Mouse (Mus musculus): Measurements from ENCODE around the gene Macrod1. TPM values are rescaled to one million over a fixed set of nuclear protein-coding genes. Genes with fewer than 3 reads are reported as not detected.

Macrod1 gene
- 1.6 and 22.1 TPM in 2 replicates for polyA plus RNA-seq (2021; fragmentation: Nextera tagmentation)
- long read RNA-seq, experiment 1, partial matches to known transcripts, result 0 of 83 reads
- long read RNA-seq, experiment 1, other reads (novel, unspliced or antisense), result 83 of 83 reads
- long read RNA-seq, experiment 2, partial matches to known transcripts, result 1 of 110 reads
- long read RNA-seq, experiment 2, other reads (novel, unspliced or antisense), result 109 of 110 reads

DNA sequence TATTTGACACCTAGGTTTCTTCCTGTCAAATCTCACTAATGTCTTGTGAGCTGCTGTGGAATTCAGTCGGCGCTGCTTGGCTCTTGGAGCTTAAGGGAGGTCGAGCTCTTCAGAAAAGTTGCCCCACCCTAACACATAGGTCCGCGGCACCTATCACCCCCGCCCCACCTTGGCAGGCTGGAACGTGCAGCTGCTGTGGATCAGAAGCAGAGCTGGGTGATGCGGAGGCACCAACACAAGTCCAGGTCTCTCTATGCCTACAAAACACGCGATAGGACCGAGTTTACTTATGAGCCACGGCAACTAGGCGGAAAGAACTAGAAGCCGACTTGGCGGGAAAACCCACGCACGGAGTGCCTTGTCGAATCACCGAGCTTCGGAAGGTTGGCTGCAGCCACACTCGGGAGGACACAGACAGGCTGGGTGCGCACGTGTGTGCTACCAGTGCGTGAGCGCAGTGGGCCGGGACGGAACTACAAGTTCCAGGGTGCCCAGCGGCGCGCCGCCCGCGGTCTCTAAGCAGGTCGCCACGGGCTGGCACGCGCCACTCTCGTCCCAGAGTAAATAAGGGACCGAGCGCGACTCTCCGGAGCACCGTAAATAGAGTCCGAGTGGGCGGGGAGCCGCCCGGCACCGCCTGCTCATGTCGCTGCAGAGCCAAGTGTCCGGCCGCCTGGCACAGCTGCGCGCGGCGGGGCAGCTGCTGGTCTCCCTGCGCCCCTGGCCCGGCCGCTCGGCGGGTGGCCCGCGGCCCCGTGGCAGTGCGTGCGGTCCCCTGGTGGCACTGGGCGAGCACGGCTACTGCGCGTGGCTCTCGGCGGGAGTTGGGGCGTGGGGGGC lies at the start of gene Macrod1:
Gene Macrod1, plus strand, starts transcription at position 563 of the 840 bp plus-strand sequence.

DNA sequence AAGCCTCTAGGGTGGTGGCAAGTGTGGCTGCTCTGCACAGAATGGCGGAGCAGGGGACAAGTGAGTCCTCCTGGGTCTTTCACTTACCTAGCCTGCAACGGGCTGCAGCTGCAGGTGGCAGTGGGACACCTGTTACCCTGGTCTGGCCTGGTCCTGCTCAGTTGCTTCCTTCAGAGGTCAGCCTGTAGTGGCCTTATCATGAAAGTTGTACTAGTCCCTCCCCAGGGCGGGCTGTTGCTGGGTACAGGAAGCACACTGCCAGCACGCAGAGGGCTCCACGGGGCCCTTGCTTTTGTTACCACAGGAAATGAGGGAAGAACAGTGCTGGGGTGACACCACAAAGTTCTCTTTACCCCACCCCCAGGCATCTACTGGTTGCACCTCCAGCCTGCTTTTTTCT lies 37.4 kb upstream of the Macrod1 start, which contains the start of gene Fermt3:
Gene Fermt3, minus strand, starts transcription at position 279 of the 400 bp plus-strand sequence.

DNA sequence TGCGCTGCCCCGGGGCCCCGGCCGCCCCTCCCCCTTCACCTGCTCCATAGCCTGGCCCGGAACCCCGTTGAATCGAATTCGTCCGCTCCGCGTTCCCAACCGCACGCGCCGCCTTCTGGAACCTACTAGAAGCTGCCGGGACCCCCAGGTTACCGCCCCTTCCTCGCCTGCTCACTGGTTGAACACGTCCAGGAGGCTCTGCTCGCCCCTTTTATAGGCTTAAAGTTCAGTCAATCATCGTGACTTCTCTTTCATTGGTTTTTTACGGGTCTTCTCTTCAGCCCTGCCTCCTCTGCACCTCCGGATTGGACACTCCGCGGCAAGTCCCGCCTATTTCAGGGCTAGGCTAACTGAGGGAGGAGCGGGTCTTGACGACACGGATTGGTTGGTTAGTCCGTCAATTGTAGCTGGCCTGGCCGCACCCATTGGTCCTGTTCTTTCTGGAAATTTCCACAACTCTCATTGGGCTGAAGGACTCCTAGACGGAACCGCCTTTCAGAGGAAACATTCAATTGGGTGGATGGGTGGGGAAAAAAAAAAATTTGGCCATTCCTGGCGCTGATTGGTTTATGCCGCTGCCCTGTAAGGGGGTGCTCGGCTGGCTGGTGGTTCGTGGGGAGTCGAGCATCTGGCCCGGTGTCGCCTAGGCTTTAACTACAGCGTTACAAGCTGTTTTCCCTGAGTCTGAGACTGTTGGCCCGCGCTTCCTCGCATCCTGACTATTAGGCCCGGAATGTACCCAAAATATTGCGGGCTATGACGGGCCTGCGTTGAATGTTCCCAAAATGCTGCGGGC lies 16.6 kb upstream of the Macrod1 start, which contains the start of gene Stip1:
Gene Stip1, minus strand, starts transcription at position 127 of the 796 bp plus-strand sequence.

DNA sequence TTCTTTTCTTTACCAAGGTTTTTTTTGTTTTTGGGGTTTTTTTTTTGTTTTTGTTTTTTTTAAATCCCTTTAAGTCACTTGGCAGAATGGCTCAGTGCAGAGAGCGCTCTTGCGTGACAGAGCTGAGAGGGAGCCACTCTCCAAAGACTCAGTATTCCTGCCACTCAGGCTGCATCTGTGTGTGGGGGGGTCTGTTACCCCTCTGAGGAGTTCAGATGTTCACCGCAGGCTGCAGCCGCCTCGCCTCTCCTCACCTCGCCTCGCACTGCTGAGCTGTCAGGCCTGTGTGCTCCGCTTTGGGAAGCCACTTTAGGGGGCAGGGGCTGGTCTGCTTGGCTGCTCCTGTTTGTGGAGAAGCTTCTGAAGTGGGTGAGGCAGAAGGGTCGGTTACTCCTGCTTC lies 48.9 kb downstream of the Macrod1 start, which contains the start of gene Flrt1:
Gene Flrt1, minus strand, starts transcription at position 186 of the 400 bp plus-strand sequence.

DNA sequence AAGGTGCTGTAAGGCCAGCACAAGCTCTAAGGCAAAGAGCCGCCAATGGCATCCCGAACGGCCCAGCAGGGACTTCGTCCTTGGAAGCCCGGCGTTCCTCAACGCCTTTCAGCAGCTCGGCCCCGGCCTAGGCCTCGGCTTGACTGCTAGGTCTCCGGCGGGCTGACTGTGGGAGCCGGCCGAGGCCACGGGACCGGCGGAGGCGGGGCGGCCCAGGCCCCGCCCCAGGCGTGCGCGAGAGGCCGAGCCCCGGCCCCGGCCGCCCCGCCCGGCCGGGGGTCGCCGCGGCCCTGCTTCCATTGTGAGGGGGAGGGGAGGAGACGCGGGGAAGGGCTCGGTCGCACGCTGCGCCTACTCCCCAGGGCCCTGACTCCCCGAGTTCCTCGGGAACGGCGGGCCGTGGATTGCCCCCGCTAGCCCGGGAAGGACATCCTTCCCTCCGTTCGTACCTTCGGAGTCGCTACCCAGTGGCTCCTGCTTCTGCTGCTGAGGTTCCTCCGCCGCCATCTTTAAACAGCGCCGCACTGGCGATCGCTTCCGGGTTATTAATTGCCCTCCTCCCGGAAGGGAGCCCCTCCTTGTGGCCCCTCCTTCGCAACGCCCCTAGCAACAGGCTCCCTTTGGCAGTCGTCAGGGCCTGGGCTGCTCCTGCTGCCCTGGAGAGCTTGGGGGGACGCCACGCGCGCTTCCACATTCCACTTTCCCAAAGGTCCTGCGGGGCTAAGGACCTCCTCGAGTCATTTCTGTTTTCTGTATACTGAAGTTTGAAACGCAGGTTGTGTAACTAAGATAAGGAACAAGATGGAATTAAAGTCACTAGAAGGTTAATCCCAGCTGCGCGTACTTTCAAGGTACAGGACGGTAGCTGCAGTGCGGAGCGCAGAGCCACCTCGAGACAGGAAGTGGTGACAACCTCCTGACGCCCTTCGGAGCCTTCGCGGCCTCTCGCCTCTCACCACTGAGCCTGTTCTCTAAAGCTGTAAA lies 149.4 kb downstream of the Macrod1 start, which contains the start of gene Otub1:
Gene Otub1, minus strand, starts transcription at position 564 of the 984 bp plus-strand sequence.

DNA sequence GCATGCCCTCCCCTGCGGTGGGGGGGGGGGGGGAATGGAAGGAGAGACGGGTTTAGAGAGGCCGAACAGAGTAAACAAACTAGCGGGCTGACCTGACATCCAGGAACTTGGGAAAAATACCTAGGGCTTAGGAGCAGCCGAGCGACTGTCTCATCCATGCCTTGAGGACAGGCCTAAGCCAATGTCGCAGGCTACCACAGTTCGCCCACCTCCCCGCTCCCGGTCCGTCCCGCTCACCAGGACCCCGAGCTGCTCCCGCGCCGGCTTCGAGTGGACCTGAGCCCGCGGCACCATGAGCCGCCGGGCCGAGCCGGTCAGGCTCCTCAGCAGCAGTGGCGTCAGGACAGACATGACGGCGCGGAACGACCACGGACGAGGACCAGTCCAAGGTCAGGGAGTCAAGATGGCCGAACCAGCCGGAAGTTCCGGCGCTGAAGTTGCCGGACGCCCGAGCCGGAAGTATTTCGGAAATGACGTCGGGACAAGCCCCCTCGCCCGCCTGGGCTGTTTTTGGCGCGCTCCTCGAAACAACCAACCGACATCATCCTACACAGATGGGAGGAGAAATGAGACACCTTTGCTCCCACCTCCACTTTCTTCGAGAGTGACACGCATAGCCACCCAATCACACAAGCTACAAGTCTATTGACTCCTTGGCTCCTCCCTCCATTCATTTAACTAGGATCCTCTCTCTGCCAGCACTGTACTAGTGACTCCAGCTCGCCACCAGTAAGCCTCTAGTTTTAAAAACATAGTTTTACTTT lies 160.7 kb downstream of the Macrod1 start, which contains the start of gene Cox8a:
Gene Cox8a, minus strand, starts transcription at position 455 of the 764 bp plus-strand sequence.

DNA sequence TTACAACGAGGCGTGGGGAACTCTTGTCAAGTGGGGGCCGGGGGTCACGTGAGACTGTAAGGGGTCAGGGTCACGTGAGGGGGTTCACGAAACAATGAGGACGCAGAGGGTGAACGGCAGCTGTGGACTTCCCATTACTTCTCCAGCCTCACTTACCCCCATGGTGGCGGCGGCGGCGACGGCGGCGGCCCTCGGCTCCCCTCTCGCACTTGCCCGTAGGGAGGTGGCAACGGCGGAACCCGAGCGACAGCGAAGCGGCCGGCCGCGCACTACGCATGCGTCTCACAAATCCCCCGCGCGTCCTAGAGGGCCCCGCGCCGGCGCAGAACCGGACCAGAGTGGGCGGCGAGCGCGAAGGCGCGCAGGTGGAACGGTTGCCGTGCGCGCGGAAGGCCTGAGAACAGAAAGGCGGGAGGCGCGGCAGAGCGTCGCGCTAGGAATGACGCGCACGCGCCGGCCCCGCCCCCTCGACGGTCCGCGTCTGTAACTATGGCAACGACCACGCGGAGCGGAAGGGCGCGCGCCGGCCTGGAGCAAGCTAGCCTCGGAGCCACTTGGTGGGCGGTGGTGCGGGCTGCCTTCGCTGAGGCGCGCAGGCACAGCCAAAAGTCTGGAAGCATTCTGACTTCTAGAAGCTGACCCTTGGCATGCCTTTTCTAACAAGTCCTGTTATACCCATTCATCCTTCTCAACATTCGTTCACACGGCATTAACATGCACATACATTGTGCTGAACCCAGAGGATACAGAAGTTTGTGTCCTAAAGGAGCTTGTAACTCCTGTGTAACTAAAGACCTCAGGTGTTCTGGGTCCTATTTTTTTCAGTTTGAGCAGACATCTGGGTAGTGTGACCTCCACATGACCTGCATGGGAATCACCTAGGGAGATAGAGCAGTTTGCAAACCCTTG lies 184.4 kb downstream of the Macrod1 start, which contains the start of gene Naa40:
Gene Naa40, minus strand, starts transcription at position 402 of the 909 bp plus-strand sequence.

Other genes starting within 250 kb of the Macrod1 start
- gene Rps6ka4, start 216.2 kb upstream of the Macrod1 start, polyA plus RNA-seq (2021; fragmentation: Nextera tagmentation), result 29.2 and 33.4 TPM in 2 replicates
- gene Ccdc88b, start 198.6 kb upstream of the Macrod1 start, polyA plus RNA-seq (2021; fragmentation: Nextera tagmentation), result 0.15 and 0.80 TPM in 2 replicates
- 130 and 131 TPM in 2 replicates for gene Trmt112, start 147.1 kb upstream of the Macrod1 start, polyA plus RNA-seq (2021; fragmentation: Nextera tagmentation)
- gene Prdx5, start 146.7 kb upstream of the Macrod1 start, polyA plus RNA-seq (2021; fragmentation: Nextera tagmentation), result 727 and 767 TPM in 2 replicates
- 4.4 and 13.7 TPM in 2 replicates for gene Esrra, start 135.0 kb upstream of the Macrod1 start, polyA plus RNA-seq (2021; fragmentation: Nextera tagmentation)
- 7.9 and 8.4 TPM in 2 replicates for gene Catsperz, start 131.4 kb upstream of the Macrod1 start, polyA plus RNA-seq (2021; fragmentation: Nextera tagmentation)
- gene Kcnk4, start 122.3 kb upstream of the Macrod1 start, polyA plus RNA-seq (2021; fragmentation: Nextera tagmentation), result 22.0 and 22.1 TPM in 2 replicates
- 53.8 and 57.4 TPM in 2 replicates for gene Bad, start 114.9 kb upstream of the Macrod1 start, polyA plus RNA-seq (2021; fragmentation: Nextera tagmentation)
- 24.4 and 24.9 TPM in 2 replicates for gene Gpr137, start 114.3 kb upstream of the Macrod1 start, polyA plus RNA-seq (2021; fragmentation: Nextera tagmentation)
- gene Ppp1r14b, start 81.8 kb upstream of the Macrod1 start, polyA plus RNA-seq (2021; fragmentation: Nextera tagmentation), result 13.6 and 46.9 TPM in 2 replicates
- 8.0 and 8.2 TPM in 2 replicates for gene Plcb3, start 80.3 kb upstream of the Macrod1 start, polyA plus RNA-seq (2021; fragmentation: Nextera tagmentation)
- 326 and 333 TPM in 2 replicates for gene Fkbp2, start 76.3 kb upstream of the Macrod1 start, polyA plus RNA-seq (2021; fragmentation: Nextera tagmentation)
- gene Vegfb, start 69.2 kb upstream of the Macrod1 start, polyA plus RNA-seq (2021; fragmentation: Nextera tagmentation), result 77.5 and 150 TPM in 2 replicates
- gene Dnajc4, start 64.2 kb upstream of the Macrod1 start, polyA plus RNA-seq (2021; fragmentation: Nextera tagmentation), result 24.3 and 28.0 TPM in 2 replicates
- gene Nudt22, start 60.7 kb upstream of the Macrod1 start, polyA plus RNA-seq (2021; fragmentation: Nextera tagmentation), result 15.8 and 19.0 TPM in 2 replicates
- 22.6 and 27.5 TPM in 2 replicates for gene Trpt1, start 60.7 kb upstream of the Macrod1 start, polyA plus RNA-seq (2021; fragmentation: Nextera tagmentation)
- 2.9 and 4.8 TPM in 2 replicates for gene Fermt3, start 37.3 kb upstream of the Macrod1 start, polyA plus RNA-seq (2021; fragmentation: Nextera tagmentation)
- 109 and 125 TPM in 2 replicates for gene Stip1, start 16.8 kb upstream of the Macrod1 start, polyA plus RNA-seq (2021; fragmentation: Nextera tagmentation)
- 5.4 and 6.6 TPM in 2 replicates for gene Flrt1, start 48.9 kb downstream of the Macrod1 start, polyA plus RNA-seq (2021; fragmentation: Nextera tagmentation)
- gene Otub1, start 149.5 kb downstream of the Macrod1 start, polyA plus RNA-seq (2021; fragmentation: Nextera tagmentation), result 674 and 694 TPM in 2 replicates
- gene Cox8a, start 160.8 kb downstream of the Macrod1 start, polyA plus RNA-seq (2021; fragmentation: Nextera tagmentation), result 7,187 and 8,116 TPM in 2 replicates
- gene Naa40, start 184.4 kb downstream of the Macrod1 start, polyA plus RNA-seq (2021; fragmentation: Nextera tagmentation), result 9.4 and 11.2 TPM in 2 replicates
- gene Rcor2, start 210.5 kb downstream of the Macrod1 start, polyA plus RNA-seq (2021; fragmentation: Nextera tagmentation), result 1.3 and 3.4 TPM in 2 replicates

All from left cerebral cortex, adult 6 months (tissue).